Mouse (Mus musculus) left cerebral cortex, postnatal 14 days (tissue): ENCODE measurements around the gene Bicc1. TPM values are rescaled to one million over a fixed set of nuclear protein-coding genes. Genes with fewer than 3 reads are reported as not detected.
"Not testable (repeated sequence)": the region's sequence is repeated elsewhere in the genome, so short reads cannot be mapped to it uniquely, and the experiment has no call there.

Experiments used
- DNase-seq, 2 experiments: peaks; one replicate each; pipeline ENCODE4 v3.0.0; 2021 to 2022; ENCODE audit warnings: low spot score in 2 of 2, mixed read lengths in 1 of 2
- intact Hi-C: fragments of 180-260 bp; cut with DNase I; formaldehyde crosslinking; loops from one replicate; pipeline ENCODE4 v1.15.1; 2025
- total RNA-seq, 2 experiments: library from RNA; stranded (reverse); gene quantifications; 2 replicates each; pipeline ENCODE4 v1.2.3; 2021

The Bicc1 gene
- total RNA-seq, 2 experiments from 2014 or later: 6.5 to 6.7 TPM

DNA sequence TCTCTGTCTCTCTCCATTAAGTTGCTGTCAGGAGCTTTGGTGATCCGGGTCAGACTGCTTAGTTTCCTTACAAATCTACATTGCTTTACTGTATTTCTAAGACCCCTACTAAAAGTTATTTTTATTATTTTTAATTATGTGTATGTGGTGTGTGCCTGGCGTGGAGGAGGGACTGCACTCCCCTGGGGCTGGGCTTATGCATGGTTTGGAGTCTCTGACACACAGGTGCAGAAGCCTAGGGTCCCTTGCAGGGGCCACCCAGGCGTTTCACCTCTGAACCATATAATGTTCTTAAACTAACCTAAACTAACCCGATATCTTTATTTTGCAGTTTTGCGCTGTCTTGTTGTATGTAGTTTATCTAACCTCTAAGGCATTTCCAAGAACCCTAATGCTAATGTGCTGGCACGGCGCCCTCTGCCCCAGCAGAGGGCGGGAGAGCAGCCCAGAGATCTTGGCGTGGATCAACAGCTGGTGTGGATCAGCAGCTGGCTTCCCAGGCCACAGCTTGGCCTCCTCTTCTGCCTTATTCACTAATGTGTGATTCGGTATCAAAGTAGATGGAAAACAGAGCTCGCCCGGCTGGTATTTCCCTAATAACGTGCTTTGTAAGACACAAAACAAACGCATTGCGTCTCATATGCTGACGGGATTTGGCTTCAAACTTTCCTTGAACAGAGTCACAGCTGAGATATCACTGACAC, 192.7 kb downstream of the Bicc1 start:
- DNase-seq: no peak
- intact Hi-C loops: loop anchor here (5.0 to 10.0 kb wide), 3 partner anchors 251 to 412 kb away; no protein-coding TSS in a partner anchor

DNA sequence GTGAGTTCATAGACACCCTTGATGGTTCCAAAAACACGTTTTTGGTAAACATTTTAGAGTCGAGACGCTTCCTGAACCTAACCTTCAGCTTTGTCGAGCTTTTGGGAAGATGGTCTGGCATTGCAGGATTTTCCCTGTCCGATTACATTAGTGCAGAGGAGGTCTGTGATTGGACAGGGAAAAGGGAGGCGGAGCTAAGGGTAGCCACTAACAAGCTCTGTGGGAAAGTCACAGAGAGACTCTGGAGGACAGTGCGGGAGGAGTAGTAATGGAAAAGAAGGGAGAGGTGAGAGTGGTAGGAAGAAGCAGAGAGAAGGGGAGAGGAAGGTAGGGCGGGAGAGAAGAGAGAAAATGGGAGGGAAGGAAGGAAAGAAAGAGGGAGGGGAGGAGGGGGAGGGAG, 194.8 kb downstream of the Bicc1 start:
- DNase-seq: no peak
- intact Hi-C loops: loop anchor here (5.0 to 10.0 kb wide), 5 partner anchors 147 to 647 kb away; no protein-coding TSS in a partner anchor

DNA sequence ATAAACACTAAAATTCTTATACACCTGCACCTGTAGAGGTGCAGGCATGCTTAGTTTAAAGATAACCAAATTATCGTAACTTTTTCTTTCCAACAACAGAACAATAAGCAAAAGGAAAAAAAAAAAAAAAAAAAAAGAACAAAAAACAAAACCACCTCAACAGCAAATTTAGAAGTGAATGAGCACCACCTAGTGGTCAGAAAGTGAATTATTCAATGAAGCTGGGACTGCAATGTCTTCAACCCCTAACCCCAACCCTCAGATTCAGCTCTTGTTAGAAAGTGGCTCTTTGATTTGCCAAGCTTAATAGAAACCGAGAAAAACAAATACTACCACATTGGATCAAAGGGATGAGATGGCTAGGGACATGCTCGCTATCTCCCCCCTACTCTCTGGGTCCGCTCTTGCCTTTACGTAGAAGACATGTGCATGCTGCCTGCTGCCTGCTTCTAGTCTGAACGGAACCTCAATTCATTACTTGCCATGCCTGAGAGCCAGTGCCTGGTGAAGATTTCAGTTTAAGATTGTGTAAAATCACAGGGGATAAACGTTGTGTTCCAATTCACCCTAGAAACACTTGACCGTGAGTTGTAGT, 195.8 kb downstream of the Bicc1 start:
- DNase-seq: peak; percentile 71 to 79
- intact Hi-C loops: loop anchor here (5.0 to 10.0 kb wide), 4 partner anchors 146 to 646 kb away; no protein-coding TSS in a partner anchor

DNA sequence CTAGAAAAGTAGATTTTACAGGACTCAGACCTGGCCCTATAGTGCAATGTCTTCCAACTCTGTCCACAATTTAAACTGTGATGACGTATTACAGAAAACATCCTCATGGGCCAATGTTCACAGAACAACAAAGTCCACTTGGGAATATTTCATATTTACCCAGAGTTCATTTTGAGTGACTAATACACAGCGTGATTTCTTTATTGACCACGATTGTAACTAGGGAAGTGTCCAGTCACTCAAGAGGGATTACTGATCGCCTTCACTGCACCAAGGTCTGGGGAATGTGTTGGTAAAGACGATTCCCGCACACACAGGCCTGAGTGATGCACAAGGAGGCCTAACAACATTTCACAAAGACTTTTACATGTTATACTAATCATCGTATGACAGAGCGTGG, 197.9 kb downstream of the Bicc1 start:
- no peak for DNase-seq
- intact Hi-C loops: loop anchor here (5.0 to 10.0 kb wide), 4 partner anchors 144 to 644 kb away; no protein-coding TSS in a partner anchor

DNA sequence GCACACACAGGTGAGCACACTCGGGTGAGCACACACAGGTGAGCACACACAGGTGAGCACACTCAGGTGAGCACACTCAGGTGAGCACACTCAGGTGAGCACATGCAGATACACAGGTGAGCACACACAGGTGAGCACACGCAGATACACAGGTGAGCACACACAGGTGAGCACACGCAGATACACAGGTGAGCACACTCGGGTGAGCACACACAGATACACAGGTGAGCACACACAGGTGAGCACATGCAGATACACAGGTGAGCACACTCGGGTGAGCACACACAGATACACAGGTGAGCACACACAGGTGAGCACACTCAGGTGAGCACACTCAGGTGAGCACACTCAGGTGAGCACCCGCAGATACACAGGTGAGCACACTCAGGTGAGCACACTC, 199.1 kb downstream of the Bicc1 start:
- intact Hi-C loops: loop anchor here (5.0 to 10.0 kb wide), 4 partner anchors 143 to 643 kb away; no protein-coding TSS in a partner anchor
- not testable (repeated sequence) for DNase-seq

DNA sequence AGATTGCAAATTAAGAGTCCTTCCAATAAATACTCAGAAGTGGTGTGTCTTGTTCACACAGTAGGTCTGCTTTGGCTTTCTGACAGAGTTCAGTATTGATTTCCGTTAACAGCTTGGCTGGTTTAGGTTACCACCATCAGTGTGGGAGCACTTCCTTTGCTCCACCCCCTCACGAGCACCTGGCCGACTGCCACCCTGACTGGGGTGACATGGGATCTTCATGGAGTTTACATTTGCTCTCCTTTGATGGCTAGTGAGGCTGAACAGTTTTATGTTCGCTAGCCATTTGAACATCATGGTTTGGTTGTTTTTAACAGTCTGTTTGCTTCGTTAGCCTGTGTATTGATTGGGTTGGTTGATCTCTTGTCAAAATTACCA, 206.7 kb downstream of the Bicc1 start:
- intact Hi-C loops: no loop called here
- DNase-seq: no peak

DNA sequence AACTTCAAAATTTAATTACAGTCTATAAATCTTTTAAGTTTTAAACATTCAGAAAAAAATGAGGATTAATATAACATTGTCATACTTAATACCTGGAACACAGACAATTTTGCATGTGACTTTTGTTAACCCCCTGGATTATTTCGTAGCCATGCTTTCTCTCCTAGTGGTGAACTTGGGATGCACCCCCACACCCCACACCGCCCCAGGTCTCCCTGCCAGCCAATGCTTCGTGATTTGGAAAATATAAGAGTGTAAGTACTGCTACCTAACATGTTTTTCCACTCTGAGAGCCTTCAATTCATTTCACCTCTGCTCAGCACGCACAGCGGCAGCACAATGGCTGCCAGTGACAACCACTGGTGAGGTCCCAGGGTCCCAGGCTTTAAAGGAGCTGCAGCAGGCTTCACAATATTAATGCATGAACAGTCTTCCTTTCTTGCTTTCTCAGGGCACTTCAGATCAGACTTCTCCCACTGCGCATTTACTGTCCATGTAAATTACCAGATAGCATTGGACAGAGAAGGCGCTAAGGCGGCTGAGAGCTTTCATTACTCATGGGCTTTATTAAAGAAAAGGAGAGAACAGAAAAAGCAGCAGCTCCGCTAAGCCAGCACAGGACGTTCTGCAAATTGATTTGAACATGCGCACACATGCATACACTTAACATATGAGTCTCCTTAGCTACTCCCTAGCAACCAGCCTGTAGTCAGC, 207.3 kb downstream of the Bicc1 start:
- DNase-seq: peak; percentile 42 to 67
- intact Hi-C loops: no loop called here

DNA sequence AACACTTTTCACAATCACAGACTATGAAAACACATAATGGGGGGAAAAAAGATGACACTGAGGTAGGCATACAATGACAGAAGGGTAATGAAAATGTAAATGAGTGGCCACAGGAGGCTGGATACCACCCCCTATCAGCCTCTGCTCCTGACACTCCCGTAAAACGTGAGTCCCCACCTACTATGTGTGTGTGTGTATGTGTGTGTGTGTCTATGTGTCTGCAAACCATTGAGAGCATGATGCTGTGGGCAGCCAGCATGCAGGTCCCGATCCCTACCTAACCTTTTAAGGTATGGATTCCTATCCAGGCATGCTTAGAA, 209.4 kb downstream of the Bicc1 start:
- intact Hi-C loops: no loop called here
- no peak for DNase-seq

DNA sequence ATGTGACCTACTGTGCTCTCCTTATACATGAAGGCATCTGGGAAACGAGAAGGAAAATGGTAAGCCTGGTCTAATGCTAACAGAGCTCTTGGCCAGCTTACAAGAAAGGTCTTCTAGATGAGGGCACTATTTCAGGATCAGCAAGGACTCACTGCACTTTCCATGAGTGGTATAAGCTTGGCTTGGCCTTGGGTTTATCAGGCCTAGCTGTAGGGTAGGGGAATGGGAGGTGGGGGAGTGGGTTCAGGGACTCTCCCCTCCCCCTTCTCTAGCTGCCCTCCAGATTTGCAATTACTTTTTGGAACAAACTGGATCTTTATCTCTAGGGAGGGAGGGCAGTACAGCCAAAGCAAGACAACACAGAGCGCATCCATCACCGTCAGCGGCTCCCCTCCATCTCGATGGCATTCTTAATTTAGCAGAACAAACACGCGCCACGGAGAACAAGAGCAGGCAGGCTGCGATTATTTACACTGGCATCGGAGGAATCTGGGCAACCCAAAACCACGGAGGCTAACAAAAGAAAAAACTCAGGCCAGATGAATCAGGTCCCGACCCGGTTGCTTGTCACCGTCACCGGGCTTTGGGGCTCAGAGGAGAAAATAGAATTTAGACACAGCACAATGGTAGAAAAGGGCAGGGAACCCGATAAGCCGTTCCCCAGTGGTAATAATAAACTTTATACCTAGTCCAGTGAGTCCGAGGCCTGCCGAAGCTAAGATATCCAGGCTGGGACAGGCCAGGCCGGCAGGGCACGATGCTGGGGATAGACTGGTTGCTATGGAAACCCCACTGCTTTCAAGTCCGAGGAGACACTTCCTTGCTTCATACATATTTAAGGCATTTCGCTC, 210.0 kb downstream of the Bicc1 start:
- peak; percentile 44 to 66 for DNase-seq
- intact Hi-C loops: no loop called here

DNA sequence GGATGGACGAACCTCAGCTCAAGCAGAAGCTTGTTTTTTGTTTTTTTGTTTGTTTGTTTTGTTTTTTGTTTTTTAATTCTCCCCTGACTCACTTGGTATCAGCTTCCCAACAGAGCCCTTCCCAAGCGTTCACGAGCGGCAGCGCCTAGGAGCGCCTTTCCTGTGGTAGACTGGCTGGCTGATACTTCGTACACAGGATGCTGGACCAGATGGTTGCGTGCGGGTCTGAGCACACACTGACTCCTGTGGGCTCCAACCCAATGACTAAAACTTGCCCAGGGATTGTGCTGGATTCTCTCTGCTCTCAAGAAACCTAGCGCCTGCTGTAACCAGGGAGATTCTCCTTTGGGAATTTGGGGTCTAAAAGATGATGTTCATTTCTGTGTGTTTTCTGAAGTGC, 211.2 kb downstream of the Bicc1 start:
- peak in 1 of 2 experiments; percentile 22 for DNase-seq
- intact Hi-C loops: no loop called here

DNA sequence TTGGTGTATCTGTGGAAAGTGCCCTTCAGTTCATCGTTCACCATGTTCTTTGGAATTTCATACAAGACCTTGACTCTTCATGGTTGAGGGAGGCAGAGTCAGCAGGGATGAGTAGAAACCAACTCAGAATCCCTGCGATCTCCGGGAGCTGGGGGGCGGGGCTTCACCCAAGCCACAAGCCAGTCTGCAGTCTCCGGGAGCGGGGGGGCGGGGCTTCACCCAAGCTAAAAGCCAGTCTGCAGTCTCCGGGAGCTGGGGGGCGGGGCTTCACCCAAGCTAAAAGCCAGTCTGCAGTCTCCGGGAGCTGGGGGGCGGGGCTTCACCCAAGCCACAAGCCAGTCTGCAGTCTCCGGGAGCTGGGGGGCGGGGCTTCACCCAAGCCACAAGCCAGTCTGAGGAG, 213.4 kb downstream of the Bicc1 start:
- DNase-seq, intact Hi-C loops: not testable (repeated sequence)

DNA sequence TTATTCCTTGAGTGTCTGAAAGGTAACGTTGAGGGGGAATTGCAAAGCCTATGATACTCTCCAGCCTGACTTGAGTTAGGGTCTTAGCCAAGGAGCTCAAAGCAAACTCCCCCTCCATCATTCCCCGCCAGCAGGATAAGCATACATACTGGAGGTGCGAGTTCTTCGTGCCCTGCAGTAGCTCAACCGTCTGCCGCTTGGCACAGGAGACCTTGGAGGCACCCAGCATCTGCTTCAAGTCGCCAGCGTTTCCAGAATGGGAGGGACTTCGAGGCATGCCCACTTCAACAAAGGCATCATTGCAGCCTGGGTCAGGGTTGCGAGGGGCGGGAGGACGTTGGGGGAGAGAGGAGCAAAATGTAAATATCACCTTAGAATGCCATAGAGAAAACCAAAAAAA, 214.4 kb downstream of the Bicc1 start:
- DNase-seq: no peak
- intact Hi-C loops: no loop called here

DNA sequence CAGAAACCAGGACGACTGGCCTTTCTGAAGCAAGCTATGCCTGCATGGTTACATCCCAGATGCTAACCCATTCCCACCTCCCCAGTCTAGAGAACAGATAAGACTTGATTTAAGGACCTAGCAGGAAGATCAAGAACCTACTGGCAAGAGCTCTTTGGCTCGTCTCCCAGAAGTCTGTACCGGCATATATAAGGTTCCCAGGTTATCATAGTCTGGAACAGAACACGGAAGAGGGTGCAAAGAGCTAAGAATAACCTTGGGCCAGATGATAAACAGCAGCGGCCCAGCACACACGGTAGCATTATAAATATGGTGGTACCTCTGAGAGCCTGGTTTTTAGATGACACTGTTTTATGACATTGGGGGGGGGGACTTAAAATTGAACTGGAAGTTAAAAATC, 217.9 kb downstream of the Bicc1 start:
- DNase-seq: no peak
- intact Hi-C loops: no loop called here

DNA sequence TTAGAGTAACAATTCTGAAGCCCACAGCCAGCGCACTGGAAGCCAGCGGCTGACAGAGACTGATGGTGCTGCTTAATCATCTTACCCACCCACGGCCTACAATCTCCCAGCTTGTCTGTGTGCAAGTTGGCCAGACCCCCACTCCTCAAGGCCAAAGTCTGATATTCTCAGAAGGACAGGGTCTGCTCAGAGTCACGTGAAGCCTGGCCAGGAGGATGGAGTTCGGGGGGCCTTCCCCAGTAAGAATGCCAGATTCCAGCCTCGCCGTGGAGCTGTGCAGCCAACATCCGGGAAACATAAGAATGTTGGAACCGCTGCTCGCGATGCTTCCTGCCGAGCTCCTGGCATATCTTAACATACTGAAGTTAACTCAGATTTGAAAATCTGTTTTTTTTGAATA, 219.7 kb downstream of the Bicc1 start:
- intact Hi-C loops: no loop called here
- no peak for DNase-seq

DNA sequence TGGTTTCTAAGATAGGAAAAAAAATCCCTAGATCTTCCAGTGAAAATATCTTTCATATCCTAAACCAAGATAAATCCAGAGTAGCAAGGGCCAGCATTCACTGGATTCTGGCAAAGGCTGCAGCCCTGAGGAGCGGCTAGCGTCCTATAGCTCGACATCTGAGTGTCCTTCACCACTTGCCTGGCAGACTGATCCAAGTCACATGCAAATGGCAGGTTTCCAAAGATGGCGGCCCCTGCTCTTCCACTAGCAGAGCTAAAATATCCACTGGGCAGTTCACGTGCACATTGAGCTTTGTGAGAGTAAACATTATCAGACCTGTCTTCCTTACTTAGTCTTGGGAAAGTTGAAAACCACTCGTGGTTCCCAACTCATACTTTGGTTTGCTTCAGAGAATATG, 222.1 kb downstream of the Bicc1 start:
- no peak for DNase-seq
- intact Hi-C loops: no loop called here

DNA sequence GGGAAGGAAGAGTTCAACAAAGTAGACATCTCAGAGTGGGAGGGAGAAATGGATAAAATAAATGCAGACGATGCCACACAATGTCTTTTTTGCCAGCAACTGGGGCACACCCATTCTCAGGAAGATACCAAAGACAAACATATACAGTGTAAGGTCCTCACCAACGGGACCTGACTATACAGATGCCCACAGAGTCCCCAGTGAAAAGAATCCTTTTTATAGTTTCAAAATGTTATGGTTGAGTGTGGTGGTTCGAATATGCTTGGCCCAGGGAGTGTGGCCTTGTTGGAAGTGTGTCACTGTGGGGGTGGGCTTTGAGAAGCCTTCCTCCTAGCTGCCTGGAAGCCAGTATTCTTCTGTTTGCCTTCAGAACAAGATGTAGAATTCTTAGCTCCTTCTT, 223.5 kb downstream of the Bicc1 start:
- intact Hi-C loops: no loop called here
- DNase-seq: no peak

DNA sequence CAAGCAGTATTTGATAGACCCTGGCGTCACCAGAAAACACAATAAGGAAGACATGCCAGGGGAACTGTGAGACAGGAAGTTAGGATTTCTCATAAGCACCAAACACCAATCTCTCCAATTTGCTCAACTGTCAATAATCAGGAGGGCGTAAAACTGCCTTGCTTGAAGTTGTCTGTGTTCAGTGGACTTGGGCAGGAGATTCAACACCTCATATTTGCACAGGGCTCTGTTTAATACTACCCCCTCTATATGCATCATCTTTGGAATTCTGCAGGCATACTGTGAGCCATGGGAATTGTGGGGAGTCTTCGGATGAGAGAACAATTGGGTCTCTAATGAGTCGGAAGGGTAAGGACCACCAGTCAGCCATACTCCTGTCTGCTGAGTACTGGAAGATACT, 233.4 kb downstream of the Bicc1 start:
- no peak for DNase-seq
- intact Hi-C loops: no loop called here

DNA sequence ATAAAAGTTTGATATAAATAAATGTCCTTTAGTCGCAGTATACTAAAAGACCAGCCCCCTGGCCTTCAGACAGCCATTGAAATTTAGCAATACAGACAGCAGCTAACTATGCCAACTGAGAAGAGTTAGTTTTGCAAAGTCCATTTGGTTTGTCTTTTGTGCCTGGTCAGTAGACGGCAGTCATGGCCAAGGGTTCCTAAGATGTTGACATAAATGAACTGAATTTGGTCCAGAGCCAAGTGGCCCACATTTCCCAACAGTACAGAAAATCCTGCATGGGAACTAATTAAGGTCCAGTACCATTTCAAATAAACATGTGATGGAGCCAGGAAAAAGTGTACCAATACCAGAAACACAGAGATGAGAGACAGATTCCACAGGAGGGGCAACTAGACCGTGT, 235.2 kb downstream of the Bicc1 start:
- no peak for DNase-seq
- intact Hi-C loops: no loop called here

DNA sequence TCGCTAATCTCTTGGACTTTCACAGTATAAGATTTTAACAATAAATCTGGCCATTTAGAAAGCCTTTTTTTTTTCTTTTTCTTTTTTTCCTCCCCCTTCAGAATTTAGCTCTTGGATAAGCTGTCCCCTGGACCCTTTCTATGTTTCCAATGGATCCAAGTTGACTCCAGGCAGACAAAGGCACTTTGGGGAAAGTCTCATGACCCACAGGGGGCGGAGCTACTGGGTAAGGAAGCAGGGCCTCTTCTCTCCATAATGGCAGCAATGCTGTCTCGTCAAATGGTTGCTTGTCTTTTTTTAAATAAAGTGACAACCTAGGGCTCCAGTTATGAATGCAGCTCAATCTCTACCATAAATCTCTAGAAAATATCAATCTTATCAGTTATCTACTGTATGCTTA, 235.6 kb downstream of the Bicc1 start:
- intact Hi-C loops: no loop called here

DNA sequence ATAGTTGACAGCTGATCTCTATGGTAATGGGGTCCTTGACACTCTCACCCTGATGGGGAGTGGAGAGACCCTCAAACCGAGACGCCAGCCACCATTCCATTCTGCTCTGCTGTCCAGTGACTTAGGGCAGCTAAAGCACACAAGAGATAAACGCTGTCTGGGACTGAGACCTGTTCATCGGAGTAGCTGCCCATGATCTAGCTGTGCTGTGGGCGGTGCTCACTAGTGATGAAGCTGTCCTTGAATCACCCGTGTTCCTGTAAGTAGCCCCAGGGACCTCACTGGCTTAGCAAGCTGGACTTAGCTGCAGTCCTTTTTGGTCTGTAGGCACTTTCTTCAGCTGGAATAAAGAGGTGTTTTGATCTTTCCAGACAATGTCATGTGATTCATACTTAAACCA, 238.0 kb downstream of the Bicc1 start:
- intact Hi-C loops: no loop called here
- DNase-seq: no peak

More for the DNA sequence above, 235.6 kb downstream of the Bicc1 start:
- no peak for DNase-seq
